Mouse (Mus musculus) limb, embryonic 10.5 days (tissue): ENCODE results near the gene Sod1. TPM values are rescaled to one million over a fixed set of nuclear protein-coding genes. Genes with fewer than 3 reads are reported as not detected.
"Not testable (repeated sequence)": the region's sequence is repeated elsewhere in the genome, so short reads cannot be mapped to it uniquely, and the experiment has no call there.

Source experiments
- DNase-seq: peaks from one replicate; pipeline ENCODE4 v3.0.0-alpha.2; 2017; ENCODE audit warnings: low spot score
- H3K27ac ChIP-seq: fragments of 300-500 bp; sonication (generic); 2 replicates; pipeline ENCODE4 v1.5.1; 2016; ENCODE audit warnings: mild to moderate bottlenecking
- H3K27me3 ChIP-seq: fragments of 300-500 bp; sonication (generic); 2 replicates; pipeline ENCODE4 v1.6.1; 2016; ENCODE audit warnings: low read depth, mild to moderate bottlenecking; ENCODE audit not compliant: poor library complexity, severe bottlenecking
- H3K36me3 ChIP-seq: fragments of 300-500 bp; sonication (generic); 2 replicates; pipeline ENCODE4 v1.6.1; 2016; ENCODE audit warnings: mild to moderate bottlenecking, moderate library complexity
- H3K4me1 ChIP-seq: fragments of 300-500 bp; sonication (generic); 2 replicates; pipeline ENCODE4 v1.6.1; 2016
- H3K4me3 ChIP-seq: fragments of 300-500 bp; sonication (generic); 2 replicates; pipeline ENCODE4 v1.5.1; 2016; ENCODE audit warnings: mild to moderate bottlenecking, moderate library complexity
- H3K9me3 ChIP-seq: fragments of 300-500 bp; sonication (generic); replicated peaks from 2 replicates; pipeline ENCODE4 v1.6.1; 2016; ENCODE audit warnings: mild to moderate bottlenecking
- WGBS: fragments of 180-500 bp; shearing (Covaris S2); methylation state at CpG from one replicate; pipeline ENCODE4 v1.1.7; 2016; 5-methylcytosine and 5-hydroxymethylcytosine counted together
- polyA plus RNA-seq: library from polyadenylated mRNA; unstranded; fragments of >200 nt; fragmentation: Nextera tagmentation; extraction: Ambion mirVana; gene quantifications from 2 replicates; pipeline ENCODE4 v1.2.1, GENCODE M21; 2016

Gene Sod1
- polyA plus RNA-seq, 1 experiment from 2014 or later, result 1,367 TPM

- H3K4me3 ChIP-seq, result no peak overlapping the region
- no peaks in the 10 kb centered on the region for H3K27me3 ChIP-seq
- no peak overlapping the region for H3K27ac ChIP-seq
- DNase-seq, result no peak
- H3K9me3 ChIP-seq, result no peaks in the 10 kb centered on the region
- H3K4me1 ChIP-seq, result no peaks in the 10 kb centered on the region
- WGBS, result 93% methylated on average over 4 of the region's 4 CpGs
- peaks cover 92% of the 10 kb centered on the region for H3K36me3 ChIP-seq
Measured at GRCm38 (mm10) chr16:90241875-90242274, 21.3 kb downstream of the Sod1 start.

- no peaks in the 10 kb centered on the region for H3K4me1 ChIP-seq
- DNase-seq, result no peak
- WGBS, result 89% methylated on average over 17 of the region's 17 CpGs
- H3K4me3 ChIP-seq, result no peak overlapping the region
- H3K27me3 ChIP-seq, result no peaks in the 10 kb centered on the region
- peaks cover 96% of the 10 kb centered on the region for H3K36me3 ChIP-seq
- no peak overlapping the region for H3K27ac ChIP-seq
- no peaks in the 10 kb centered on the region for H3K9me3 ChIP-seq
Measured at GRCm38 (mm10) chr16:90242426-90243304, 22.1 kb downstream of the Sod1 start.

GRCm38 (mm10) chr16:90250099-90250498 is 29.5 kb downstream of the Sod1 start:
- Histone ChIP-seq H3K4me3 (no peak overlapping the region), H3K27ac (no peak overlapping the region), H3K9me3 (no peaks in the 10 kb centered on the region), H3K4me1 (no peaks in the 10 kb centered on the region), H3K27me3 (no peaks in the 10 kb centered on the region), H3K36me3 (peaks cover 98% of the 10 kb centered on the region)
- WGBS, result 93% methylated on average over 7 of the region's 7 CpGs
- no peak for DNase-seq

GRCm38 (mm10) chr16:90251256-90251655 is 30.7 kb downstream of the Sod1 start:
- H3K27ac ChIP-seq, H3K27me3 ChIP-seq, DNase-seq, H3K4me1 ChIP-seq, H3K4me3 ChIP-seq, H3K9me3 ChIP-seq: not testable (repeated sequence)
- H3K36me3 ChIP-seq, result peaks cover 96% of the 10 kb centered on the region
- 91% methylated on average over 3 of the region's 3 CpGs for WGBS

GRCm38 (mm10) chr16:90252521-90252920 is 32.0 kb downstream of the Sod1 start:
- WGBS, result 92% methylated on average over 2 of the region's 2 CpGs

GRCm38 (mm10) chr16:90258950-90259349 is 38.4 kb downstream of the Sod1 start:
- no peaks in the 10 kb centered on the region for H3K27me3 ChIP-seq
- H3K9me3 ChIP-seq, result no peaks in the 10 kb centered on the region
- peaks cover 90% of the 10 kb centered on the region for H3K36me3 ChIP-seq
- no peak overlapping the region for H3K4me3 ChIP-seq
- WGBS, result 95% methylated on average over 7 of the region's 7 CpGs
- H3K27ac ChIP-seq, result no peak overlapping the region
- no peak for DNase-seq
- H3K4me1 ChIP-seq, result no peaks in the 10 kb centered on the region

More at GRCm38 (mm10) chr16:90252521-90252920, 32.0 kb downstream of the Sod1 start:
- Histone ChIP-seq H3K9me3 (no peaks in the 10 kb centered on the region), H3K4me1 (no peaks in the 10 kb centered on the region), H3K27ac (no peak overlapping the region), H3K27me3 (no peaks in the 10 kb centered on the region), H3K4me3 (no peak overlapping the region), H3K36me3 (peaks cover 96% of the 10 kb centered on the region)
- DNase-seq, result no peak

- Histone ChIP-seq H3K4me3 (no peak overlapping the region), H3K27ac (no peak overlapping the region), H3K27me3 (no peaks in the 10 kb centered on the region), H3K4me1 (no peaks in the 10 kb centered on the region), H3K9me3 (no peaks in the 10 kb centered on the region), H3K36me3 (peaks cover 83% of the 10 kb centered on the region)
- 95% methylated on average over 5 of the region's 5 CpGs for WGBS
- DNase-seq, result no peak
Measured at GRCm38 (mm10) chr16:90259623-90260022, 39.1 kb downstream of the Sod1 start.

GRCm38 (mm10) chr16:90260097-90260496 is 39.5 kb downstream of the Sod1 start:
- H3K4me3 ChIP-seq, result no peak overlapping the region
- no peaks in the 10 kb centered on the region for H3K4me1 ChIP-seq
- DNase-seq, result no peak
- H3K36me3 ChIP-seq, result peaks cover 78% of the 10 kb centered on the region
- H3K27me3 ChIP-seq, result no peaks in the 10 kb centered on the region
- no peak overlapping the region for H3K27ac ChIP-seq
- no peaks in the 10 kb centered on the region for H3K9me3 ChIP-seq
- WGBS, result 93% methylated on average over 4 of the region's 4 CpGs

- Histone ChIP-seq H3K36me3 (peaks cover 64% of the 10 kb centered on the region), H3K9me3 (no peaks in the 10 kb centered on the region), H3K27ac (no peak overlapping the region), H3K4me1 (0 out of 2 replicates have a peak, but pooled peaks cover 3% of the 10 kb centered on the region), H3K27me3 (no peaks in the 10 kb centered on the region), H3K4me3 (no peak overlapping the region)
- DNase-seq, result no peak
- WGBS, result 94% methylated on average over 2 of the region's 2 CpGs
Measured at GRCm38 (mm10) chr16:90261791-90262190, 41.2 kb downstream of the Sod1 start.

- 88% methylated on average over 5 of the region's 5 CpGs for WGBS
- no peak overlapping the region for H3K4me3 ChIP-seq
Measured at GRCm38 (mm10) chr16:90264021-90264420, 43.5 kb downstream of the Sod1 start.

GRCm38 (mm10) chr16:90265106-90265505 is 44.6 kb downstream of the Sod1 start:
- Histone ChIP-seq H3K36me3 (peaks cover 31% of the 10 kb centered on the region), H3K27me3 (no peaks in the 10 kb centered on the region), H3K27ac (no peak overlapping the region), H3K9me3 (no peaks in the 10 kb centered on the region), H3K4me1 (0 out of 2 replicates have a peak, but pooled peaks cover 4% of the 10 kb centered on the region), H3K4me3 (no peak overlapping the region)
- 83% methylated on average over 1 of the region's 1 CpGs for WGBS
- no peak for DNase-seq

More at GRCm38 (mm10) chr16:90264021-90264420, 43.5 kb downstream of the Sod1 start:
- no peaks in the 10 kb centered on the region for H3K9me3 ChIP-seq
- no peaks in the 10 kb centered on the region for H3K27me3 ChIP-seq
- no peak for DNase-seq
- H3K4me1 ChIP-seq, result 0 out of 2 replicates have a peak, but pooled peaks cover 4% of the 10 kb centered on the region
- no peak overlapping the region for H3K27ac ChIP-seq
- peaks cover 41% of the 10 kb centered on the region for H3K36me3 ChIP-seq

- H3K4me3 ChIP-seq, result no peak overlapping the region
- H3K4me1 ChIP-seq, result 0 out of 2 replicates have a peak, but pooled peaks cover 4% of the 10 kb centered on the region
- no peaks in the 10 kb centered on the region for H3K27me3 ChIP-seq
- H3K36me3 ChIP-seq, result peaks cover 16% of the 10 kb centered on the region
- WGBS, result 67% methylated on average over 1 of the region's 1 CpGs
- H3K9me3 ChIP-seq, result no peaks in the 10 kb centered on the region
- no peak overlapping the region for H3K27ac ChIP-seq
- no peak for DNase-seq
Measured at GRCm38 (mm10) chr16:90266581-90266980, 46.0 kb downstream of the Sod1 start.

GRCm38 (mm10) chr16:90275521-90275920 is 55.0 kb downstream of the Sod1 start:
- Histone ChIP-seq H3K36me3 (peaks cover 18% of the 10 kb centered on the region), H3K27ac (no peak overlapping the region), H3K4me1 (0 out of 2 replicates have a peak, but pooled peaks cover 5% of the 10 kb centered on the region), H3K27me3 (no peaks in the 10 kb centered on the region), H3K9me3 (no peaks in the 10 kb centered on the region), H3K4me3 (no peak overlapping the region)
- DNase-seq, result no peak
- WGBS, result 93% methylated on average over 6 of the region's 6 CpGs
